Mouse (Mus musculus) adipocyte (in vitro differentiated cells): ENCODE measurements at regions not wholly inside any gene's neighbourhood (a gene's known extent, or its start where the extent isn't known, plus 50 kb on each side); places are given as distances from the start of the nearest gene placed in this dataset.

Experiments
- DNase-seq: peaks from one replicate; pipeline ENCODE4 v3.0.0-alpha.2; 2016; ENCODE audit warnings: low spot score

DNA sequence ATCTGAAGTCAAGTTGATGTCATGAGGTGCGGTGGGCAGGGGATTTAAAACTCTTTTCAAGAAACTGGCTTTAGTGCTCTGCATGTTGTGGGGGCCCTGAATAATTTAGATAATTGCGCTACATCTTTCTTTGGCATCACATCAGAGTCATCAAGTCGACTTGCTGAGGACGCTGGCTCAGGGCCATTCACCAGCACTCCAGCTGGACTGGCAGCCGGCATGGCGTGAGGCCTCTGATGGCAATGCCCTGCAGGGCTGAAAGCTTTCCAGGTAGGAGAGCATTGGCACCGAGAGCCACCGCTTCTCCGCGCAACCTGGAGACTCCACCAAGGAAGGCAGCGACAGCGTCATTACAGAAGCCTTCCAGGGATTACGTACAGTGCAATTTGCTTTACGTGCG, 207.8 kb upstream of the Klf4 start:
- DNase-seq, result no peak

DNA sequence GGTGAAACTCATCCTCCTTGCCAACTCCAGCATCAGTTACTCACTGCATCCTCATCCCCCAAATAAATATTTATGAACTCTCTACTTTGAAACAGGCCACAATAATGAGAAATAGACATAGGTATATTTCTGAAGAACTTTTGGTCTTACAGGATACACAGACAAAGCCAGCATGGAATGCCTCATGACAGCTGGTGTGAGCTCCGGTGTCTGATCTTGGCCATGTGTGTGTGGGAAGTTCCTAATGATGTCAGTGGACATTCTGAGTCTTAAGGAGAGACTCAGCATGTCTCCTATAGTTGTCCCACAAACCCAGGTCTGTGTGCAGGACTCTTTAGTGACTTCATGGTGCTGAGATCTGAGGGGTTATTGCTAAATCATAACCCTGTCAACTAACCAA, 206.4 kb upstream of the Klf4 start:
- DNase-seq, result no peak

DNA sequence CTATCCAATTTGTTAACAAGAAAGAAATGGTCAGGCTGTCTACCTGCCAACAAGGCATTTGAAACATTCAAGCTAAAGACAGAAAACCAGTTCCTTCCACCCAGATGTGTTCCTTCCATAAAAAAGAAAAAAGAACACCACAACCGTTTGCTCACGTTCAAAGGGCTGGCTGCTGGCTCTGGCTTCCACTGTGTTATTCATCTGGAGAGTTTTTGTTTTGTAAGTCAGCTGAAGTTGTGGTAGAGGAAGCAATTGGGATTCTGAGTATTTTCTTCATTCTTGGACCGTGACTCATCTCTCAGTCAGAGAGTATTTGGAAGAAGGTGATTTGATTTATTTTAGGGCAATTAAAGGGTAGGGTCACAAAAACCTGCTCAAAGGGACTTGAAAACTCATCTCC, 203.2 kb upstream of the Klf4 start:
- DNase-seq, result no peak

DNA sequence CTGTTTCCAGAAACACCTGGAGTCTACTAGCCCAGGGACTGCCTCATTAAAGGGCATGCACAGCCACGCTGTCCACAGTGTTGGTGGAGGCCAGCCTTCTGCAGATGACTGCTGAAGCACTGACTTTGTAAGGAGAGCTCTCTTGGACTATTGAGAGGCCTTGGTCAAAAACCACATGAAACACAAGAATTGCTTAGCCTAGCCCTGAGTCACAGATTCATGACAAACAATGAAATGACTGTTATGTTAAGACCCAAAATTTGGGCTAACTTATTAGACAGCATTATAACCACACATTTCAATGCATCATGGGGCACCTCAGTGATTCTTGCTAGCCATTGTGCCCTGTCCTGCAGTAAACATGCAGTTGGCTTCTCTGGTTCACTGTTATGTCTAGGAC, 202.1 kb upstream of the Klf4 start:
- no peak for DNase-seq

DNA sequence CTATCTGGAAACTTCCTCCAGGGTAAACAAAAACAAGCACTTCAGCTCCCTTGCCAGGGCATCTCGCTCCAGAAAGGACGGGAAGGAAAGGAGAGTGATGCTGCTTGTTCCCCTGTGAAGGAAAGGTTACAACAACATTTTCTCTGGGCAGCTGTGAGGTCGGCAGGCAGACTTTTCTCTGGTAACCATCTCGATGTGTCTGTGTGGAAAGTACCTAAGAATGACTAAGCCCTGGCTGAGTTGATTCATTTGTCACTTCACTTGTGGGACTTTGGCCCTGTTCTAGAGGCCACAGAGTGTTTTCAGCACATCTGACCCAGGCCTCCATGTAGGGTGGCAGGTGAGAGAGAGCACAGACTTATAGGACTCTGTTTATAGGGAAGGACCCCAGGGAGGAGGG, 201.0 kb upstream of the Klf4 start:
- DNase-seq, result peak; percentile 78

DNA sequence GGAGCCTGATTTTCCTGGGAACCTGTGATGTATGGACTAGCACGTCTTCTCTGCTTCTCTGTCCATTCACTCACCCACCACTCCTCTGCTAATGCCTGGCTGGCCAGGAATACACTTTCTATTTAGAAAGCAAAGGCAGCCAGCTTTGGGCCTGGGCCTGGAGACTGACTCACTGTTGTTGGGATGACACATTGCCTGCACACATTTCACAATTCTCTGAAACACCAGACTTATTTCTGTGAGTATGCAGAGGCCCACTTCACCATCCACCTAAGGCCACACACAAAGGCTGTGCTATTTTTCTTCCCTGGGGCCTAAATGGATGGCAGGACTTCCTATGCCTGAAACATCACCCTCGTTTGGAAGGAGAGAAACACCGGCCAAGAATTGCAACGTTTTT, 199.7 kb upstream of the Klf4 start:
- peak; percentile 91 for DNase-seq

DNA sequence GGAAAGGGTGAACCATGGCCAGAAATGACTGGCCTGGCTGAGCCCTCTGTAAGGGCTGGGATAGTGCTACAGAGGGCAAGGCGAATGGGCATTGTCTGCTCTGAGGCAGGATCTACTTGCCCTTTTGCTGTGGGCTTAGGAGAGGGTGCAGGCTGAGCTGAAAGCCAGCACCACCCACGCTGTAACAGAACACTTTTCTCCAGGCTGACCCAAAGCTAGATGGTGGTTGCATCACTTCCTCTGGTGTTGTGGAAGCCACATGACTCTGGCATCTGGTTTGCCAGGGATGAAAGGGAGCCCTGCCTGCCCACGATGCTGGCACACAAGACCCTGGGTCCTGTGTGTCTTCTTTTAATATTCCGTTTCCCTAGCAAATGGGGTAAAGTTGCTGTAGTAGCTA, 198.0 kb upstream of the Klf4 start:
- peak; percentile 59 for DNase-seq

DNA sequence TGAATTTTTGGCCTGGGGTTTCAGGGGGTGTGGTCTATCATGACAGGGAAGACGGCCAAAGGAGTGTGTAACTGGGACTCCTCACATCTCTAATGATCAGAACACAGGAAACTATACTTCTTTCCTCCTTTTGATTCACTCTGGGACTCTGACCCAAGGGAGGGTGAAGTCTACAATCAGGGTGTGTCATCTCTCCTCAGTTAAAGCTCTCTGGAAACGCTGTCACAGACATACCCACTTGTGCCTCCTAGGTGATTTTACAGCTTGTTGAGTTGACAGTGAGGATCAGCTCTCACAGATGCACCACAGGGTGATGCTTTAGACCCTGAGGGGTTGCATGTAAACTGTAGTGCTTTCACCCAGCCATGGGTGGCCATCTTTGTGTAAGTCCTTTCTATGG, 194.9 kb upstream of the Klf4 start:
- no peak for DNase-seq

DNA sequence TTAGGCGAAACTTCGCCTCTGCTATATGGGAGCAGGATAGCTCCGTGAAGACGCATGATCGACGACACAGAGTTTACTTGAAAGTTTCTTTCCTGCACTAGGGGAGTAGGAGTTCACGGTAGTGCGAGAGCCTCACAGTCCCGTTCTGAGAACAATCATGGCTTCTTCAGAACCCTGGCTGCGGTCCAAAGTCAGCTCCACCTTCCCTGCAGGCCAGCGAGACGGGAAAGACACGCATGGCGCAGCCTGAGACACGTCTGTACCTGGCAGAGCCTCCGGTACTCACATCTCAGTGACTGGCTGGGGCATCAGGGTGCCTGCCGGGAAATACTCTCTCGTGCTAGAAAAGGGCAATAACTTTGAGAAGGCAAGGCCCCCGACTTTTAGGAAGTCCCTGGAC, 193.8 kb upstream of the Klf4 start:
- no peak for DNase-seq

DNA sequence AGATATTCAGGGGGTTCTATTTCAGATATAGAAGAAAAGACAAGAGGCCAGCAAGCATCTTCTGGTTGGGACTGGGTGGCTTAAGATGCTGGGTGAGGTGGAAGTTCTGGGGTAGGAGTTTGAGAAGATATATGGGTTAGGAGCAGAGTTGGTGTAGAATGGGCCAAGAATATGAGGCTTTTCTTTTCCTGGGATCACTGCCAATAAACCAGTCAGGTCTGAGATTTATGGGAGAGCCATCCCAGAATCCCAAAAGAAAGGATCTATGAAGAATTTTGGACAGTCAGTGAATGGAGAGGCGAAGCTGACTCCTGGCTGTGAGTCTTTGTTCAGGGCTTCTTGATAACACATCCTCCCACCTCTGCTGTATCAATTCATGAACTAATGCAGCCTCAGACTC, 192.0 kb upstream of the Klf4 start:
- peak; percentile 64 for DNase-seq

DNA sequence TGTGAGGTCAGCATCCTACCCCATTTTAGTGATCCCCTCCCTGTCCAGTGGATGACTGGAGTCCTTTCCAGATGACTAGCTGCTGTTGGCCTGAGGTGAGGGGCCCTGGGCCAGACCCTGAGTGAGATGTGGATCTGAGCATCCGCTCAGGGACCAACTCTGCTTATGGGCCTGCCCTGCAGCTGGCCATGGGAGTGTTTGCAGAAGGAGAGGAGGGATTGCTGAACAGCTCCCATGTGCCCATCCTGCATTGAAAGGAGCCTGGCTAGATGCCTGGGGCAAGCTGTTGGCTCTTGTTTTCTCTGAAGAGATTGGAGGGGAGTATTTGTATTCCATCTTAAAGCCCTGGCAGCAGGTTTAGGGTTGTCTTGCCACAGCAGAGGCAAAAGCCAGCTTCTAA, 190.9 kb upstream of the Klf4 start:
- no peak for DNase-seq

DNA sequence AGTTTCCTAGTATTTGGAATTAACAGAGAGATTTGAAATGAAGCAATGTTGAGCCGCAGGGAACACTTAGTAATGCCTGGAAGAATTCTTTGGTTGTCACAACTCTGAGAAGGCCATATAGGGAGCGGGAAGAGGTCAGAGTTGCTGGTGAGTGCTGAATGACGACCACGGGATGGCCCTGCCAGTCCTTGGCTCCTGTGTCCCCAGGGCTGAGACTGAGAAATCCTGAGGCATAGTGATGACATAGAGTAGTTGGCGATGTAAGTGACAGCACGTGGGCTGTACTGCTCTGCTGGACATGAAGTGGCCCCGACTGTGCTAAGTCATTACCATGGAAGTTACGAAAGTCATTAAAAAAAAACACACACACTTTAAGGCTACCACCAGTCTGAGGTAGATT, 190.1 kb upstream of the Klf4 start:
- peak; percentile 63 for DNase-seq

DNA sequence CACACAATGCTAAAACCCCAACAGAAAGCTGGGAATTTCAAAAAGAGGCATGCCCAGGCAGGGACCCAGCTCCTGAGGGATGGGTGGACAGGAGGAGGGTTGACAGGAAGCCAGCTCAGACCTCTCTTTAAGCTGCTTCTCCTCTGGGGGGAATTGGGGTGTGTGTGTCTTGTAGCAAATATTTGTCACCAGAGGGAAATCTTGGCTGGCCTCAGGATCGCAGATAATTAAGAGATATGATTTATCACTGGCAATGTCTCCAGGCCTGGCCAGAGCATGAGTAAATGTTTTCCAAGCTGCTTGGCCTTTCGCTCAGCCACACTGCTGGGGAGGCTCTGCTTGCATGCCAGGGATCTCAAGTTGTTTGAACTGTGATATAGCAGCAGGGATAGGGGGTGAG, 189.6 kb upstream of the Klf4 start:
- peak; percentile 66 for DNase-seq

DNA sequence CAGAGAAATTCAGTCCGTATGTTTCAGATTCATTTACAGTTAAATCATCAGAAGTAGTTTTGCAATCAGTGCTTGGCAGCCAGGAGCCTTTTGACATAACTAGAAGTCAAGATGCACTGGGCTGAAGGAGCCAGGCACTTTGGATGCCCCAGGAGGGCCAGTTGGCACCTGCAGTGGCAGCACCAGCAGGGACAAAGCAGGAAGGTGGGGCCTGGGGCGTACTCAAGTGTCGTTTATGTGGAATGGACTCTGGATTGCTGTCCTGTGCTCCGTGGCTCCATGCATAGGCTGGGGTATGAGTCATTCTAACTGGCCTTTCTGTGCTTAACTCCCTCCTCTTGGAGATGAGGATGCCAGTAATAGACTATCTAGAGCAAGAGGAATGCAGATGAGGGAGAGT, 186.2 kb upstream of the Klf4 start:
- DNase-seq, result peak; percentile 86

DNA sequence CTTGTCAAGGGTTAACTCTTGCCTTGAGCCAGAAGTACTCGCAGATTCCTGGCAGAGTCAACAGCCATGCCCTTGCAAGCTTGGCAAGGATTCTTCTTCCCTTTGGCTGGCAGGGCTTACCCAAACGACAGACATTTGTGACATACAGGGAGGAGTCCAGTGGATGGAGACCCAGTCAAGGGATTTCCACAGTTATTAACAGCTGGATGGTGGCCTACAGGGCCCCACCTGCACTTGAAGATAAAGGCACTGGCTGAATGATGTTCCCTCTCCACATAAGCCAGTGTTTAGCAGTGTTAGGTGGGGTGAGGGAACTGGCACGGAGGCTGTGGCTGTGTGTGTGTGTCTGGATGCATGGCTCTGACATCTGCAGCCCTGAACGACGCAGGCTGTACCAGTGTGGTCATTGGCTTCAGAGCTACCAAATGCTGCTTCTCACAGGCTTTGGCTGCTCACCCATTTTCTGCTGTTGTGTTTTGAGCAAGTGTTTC, 183.9 kb upstream of the Klf4 start:
- peak; percentile 95 for DNase-seq

DNA sequence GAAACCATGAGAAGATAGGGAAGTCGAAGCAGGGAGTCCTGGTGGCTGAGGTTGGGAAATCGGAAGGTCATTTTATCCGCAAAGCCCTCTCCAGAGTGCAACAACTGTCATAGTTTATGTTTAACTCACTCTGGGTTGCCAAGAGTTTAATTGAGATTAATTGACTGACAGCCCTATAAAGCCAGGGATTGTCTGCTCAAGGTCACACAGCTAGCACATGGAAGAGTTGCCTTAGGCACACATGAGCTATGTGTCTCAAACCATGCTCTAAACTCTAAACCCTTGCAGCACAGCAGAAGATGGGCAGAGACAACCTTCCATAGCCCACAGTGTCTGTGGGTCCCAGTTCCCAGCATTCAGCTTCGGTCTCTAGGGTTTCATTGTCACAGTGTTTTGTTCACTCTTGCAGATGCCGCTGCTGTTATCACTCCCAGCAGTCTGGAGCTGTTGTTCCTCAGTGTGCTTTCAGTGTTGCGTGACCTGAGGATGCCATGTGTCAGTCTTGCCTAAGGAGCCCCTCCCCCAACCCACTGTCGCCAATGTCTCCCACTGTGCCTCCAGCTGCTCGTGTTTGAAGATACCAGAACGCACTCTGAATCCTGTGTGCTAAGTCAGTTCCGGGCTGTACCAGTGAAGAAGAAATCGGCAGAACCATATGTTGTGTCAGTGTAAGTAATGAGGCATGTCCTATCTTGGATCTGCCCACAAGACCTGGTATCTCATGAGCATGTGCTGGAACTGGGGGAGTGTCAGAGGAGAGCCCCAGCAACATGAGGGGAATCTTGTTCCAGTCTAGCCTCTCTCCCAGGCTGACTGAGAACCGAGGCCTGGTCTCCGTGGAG, 179.5 kb upstream of the Klf4 start:
- peak; percentile 31 for DNase-seq

DNA sequence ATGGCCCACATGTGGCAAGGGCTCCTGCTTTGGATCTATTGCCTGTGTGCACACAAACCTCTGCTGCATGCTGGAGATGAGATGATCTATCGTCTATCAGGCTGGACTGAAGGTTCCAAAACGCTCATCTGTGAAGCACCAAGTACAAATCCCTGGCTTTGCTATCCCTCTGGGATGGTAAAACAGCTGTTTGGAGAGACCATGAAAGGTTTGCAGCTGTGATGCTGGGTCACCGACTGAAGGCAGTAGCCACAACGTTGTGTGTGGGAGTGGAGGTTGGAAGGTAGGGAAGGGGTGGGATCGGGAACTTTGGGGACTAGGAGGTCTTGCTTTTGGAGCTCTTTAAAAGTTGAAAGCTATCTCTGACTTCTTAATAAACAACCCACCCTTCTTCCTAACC, 178.2 kb upstream of the Klf4 start:
- no peak for DNase-seq

DNA sequence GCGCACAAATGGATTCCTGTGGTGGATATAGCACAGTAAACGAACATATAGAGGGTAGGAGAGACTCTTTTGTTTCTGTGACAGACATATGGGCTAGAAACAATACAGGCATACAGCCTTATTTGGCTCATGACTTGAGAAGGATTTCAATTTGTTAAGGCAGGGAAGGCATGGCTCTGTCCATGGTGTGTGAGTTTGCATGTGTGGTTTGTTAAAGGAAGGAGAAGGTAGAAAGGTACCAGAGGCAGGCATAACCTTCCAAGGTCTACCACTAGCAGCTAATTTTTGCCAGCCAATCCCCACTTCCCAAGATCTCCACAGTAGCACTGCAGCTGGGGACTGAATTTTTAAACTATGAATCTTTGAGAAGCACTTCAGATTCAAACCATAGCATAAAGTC, 176.5 kb upstream of the Klf4 start:
- DNase-seq, result no peak

DNA sequence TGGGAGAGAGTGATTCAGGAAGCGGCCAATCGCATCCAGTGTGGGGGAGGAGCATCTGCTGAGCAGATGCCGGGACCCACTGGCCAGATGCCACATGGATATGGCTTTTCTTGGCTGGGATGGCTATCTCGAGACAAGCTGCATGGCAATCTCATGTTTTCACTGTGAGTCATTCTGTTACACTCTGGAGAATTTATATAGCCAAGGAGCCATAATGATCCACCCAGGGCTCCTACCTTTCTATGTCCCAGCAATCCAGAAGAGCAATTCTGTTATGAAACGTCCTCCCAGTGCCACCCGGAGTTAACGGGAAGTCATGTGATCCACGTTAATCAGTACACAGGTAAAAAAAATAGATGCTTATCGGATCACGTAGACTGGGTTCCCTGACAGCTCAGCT, 175.7 kb upstream of the Klf4 start:
- DNase-seq, result no peak

DNA sequence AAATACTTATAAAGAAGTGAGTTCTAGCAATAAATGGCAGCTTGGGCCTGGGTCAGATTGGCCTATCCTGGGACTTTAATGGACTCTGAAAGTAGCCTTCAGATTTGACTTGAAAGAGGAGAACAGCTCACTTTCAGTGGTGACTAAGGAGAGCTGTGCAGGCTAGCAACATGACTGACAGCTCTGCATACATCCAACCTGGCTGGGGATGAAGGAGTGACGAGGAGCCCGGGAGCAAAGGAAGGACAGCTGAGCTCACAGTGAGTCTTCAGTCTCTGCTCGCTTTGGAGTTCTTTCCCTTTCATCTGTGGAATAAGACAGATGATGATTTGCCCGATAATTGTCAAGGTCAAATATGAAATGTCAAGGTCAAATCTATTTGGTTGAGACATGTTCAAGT, 172.7 kb upstream of the Klf4 start:
- DNase-seq, result no peak

DNA sequence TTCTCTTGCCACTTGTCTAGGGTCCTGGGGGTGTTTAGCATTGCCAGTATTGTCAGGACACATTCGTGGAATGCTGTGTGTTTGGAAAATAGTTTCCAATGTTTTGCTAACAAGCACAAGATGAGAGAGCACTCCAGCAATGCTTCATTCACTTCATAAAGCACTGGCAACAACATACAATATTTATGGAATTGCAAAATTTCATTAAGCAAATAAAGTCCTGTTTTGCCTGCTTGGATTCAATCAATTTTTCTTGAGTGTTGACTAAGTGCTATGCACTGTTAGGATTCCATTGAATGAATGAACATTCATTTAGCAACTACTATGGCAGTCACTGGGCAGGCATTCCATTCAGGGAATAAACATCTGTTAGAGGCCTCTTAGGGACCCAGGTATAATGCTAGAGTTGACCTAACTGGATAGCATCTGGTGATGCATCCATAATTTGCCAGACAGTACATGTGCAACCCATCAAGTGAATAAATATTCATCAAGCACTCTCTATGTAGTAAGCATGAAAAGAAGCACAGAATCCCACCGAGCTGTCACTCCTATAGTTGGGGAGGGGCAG, 171.2 kb upstream of the Klf4 start:
- no peak for DNase-seq

DNA sequence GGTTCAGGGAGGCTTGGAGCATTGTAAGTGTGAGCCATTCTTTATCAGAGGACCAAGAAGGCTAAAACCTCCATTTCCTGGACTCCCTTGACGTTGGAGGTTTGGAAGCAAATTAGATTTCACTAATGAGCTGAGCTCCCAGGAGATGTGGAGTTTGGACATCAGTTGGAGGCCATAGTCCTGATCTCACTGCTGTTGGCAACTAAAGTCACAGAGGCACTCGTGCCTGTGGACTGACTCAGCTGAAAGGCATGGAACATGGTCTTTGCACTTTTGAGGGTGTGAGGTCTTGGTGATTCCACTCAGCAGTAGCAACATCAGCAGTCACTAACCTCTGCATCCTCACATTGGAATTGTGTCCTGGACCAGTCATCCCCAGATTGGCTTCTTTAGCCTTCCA, 169.1 kb upstream of the Klf4 start:
- no peak for DNase-seq

DNA sequence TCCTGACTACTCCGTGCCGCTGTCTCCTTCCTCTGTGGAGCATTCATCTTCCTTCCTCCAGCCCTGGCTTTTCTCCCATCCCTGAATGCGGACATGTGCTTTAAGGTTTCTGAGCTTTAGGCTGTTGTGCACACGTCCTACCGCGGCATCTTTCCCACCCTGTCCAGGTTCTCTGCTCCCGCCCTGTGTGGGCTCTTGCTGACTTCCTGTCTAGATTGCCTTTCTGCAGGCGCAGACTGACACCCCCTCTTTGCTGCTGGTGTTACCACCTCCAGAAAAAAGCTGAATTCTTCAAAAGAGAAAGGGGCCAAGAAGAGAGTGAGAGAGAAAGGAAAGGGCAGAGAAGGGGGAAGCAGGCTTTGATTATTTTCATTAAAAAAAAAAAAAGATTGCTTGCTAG, 167.7 kb upstream of the Klf4 start:
- DNase-seq, result no peak

DNA sequence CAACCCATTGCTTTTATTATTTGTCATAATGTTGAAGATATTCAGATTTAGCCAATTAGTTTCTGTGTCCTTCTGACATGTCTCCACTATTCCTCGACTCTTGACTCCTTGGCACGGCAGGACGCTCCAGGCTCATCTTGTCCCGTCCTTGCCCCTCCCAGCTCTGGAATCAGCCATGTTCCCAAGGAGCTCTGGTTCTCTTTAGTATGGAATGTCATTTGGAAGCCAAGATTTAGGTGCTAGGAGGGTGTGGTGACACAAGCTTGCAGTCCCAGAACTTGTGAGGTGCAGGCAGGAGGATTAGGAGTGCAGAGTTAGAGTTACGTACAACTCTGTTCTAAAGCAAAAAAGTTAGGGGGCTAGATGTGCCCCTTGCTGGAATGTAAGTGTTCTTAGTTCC, 166.9 kb upstream of the Klf4 start:
- no peak for DNase-seq
